Mouse (Mus musculus) liver, embryonic 14.5 days (tissue): ENCODE measurements at regions not wholly inside any gene's neighbourhood (a gene's known extent, or its start where the extent isn't known, plus 50 kb on each side); places are given as distances from the start of the nearest gene placed in this dataset.
A peak's percentile ranks its signal among the peaks of the same experiment; 100 is the strongest.

Experiments
- ATAC-seq: fragments of 200-750 bp; cut with Nextera tagmentation; 2 replicates; pipeline ENCODE4 v1.8.0; 2017; ENCODE audit warnings: moderate number of reproducible peaks, mild to moderate bottlenecking, moderate library complexity; ENCODE audit not compliant: insufficient read depth
- DNase-seq, 3 experiments: peaks; one replicate each; pipeline ENCODE4 v3.0.0-alpha.2; 2012 to 2013; ENCODE audit warnings: low read depth in 3 of 3, low spot score in 3 of 3
- H3K27ac ChIP-seq: fragments of 300-500 bp; sonication (generic); 2 replicates; pipeline ENCODE4 v1.5.1; 2014; ENCODE audit warnings: moderate library complexity, mild to moderate bottlenecking, control low read depth, inconsistent platforms
- H3K27me3 ChIP-seq: fragments of 300-500 bp; sonication (generic); 2 replicates; pipeline ENCODE4 v1.6.1; 2014; ENCODE audit warnings: mild to moderate bottlenecking, low read length, moderate library complexity; ENCODE audit not compliant: control insufficient read depth, insufficient read depth
- H3K36me3 ChIP-seq: fragments of 300-500 bp; sonication (generic); replicated peaks from 2 replicates; pipeline ENCODE4 v1.6.1; 2014; ENCODE audit warnings: low read depth; ENCODE audit not compliant: control insufficient read depth, insufficient read depth
- H3K4me1 ChIP-seq, 2 experiments: fragments of 200-500 bp in 1 of 2; fragments of 300-500 bp in 1 of 2; sonication (generic) in 1 of 2; replicated peaks; 2 replicates each; pipeline ENCODE4 v1.6.1; 2012 to 2014; ENCODE audit warnings: antibody characterized with exemption in 1 of 2, inconsistent platforms in 1 of 2, low read length in 1 of 2; ENCODE audit not compliant: control insufficient read depth in 2 of 2, insufficient read depth in 2 of 2
- H3K4me2 ChIP-seq: fragments of 300-500 bp; sonication (generic); 2 replicates; pipeline ENCODE4 v1.6.1; 2014; ENCODE audit warnings: low read depth, mild to moderate bottlenecking, control low read depth, moderate library complexity
- H3K4me3 ChIP-seq, 2 experiments: fragments of 200-500 bp in 1 of 2; fragments of 300-500 bp in 1 of 2; sonication (generic) in 1 of 2; 2 replicates each; pipeline ENCODE4 v1.5.1; 2012 to 2014; ENCODE audit warnings: low read depth in 2 of 2, low read length in 2 of 2, mild to moderate bottlenecking in 2 of 2, control low read depth in 1 of 2, inconsistent platforms in 1 of 2, moderate library complexity in 1 of 2; ENCODE audit not compliant: insufficient read depth in 1 of 2
- H3K9ac ChIP-seq: fragments of 300-500 bp; sonication (generic); replicated peaks from 2 replicates; pipeline ENCODE4 v1.6.1; 2014; ENCODE audit warnings: mild to moderate bottlenecking, control low read depth, moderate library complexity
- H3K9me3 ChIP-seq: fragments of 300-500 bp; sonication (generic); 2 replicates; pipeline ENCODE4 v1.6.1; 2016; ENCODE audit warnings: low read length, mixed read lengths; ENCODE audit not compliant: control insufficient read depth
- CTCF ChIP-seq: IDR thresholded peaks from 2 replicates; pipeline ENCODE4 v1.5.1; 2016; ENCODE audit warnings: antibody characterized with exemption, low read depth, control low read depth
- EP300 ChIP-seq: IDR thresholded peaks from 2 replicates; pipeline ENCODE4 v1.6.1; 2016; ENCODE audit warnings: antibody characterized with exemption, low read depth
- WGBS: fragments of 180-500 bp; shearing (Covaris S2); extraction: QIAGEN DNeasy Blood & Tissue Kit; methylation state at CpG from one replicate; pipeline ENCODE4 v1.1.7; 2014; ENCODE audit not compliant: insufficient replicate concordance; 5-methylcytosine and 5-hydroxymethylcytosine counted together

- WGBS, result 11% methylated on average over 1 of the region's 1 CpGs
- Histone ChIP-seq H3K4me2 (no peak overlapping the region), H3K9me3 (no peaks in the 10 kb centered on the region), H3K4me3 (no peak overlapping the region), H3K27me3 (no peaks in the 10 kb centered on the region), H3K27ac (no peak overlapping the region), H3K9ac (no peak overlapping the region), H3K4me1 (peaks cover 5 to 8% of the 10 kb centered on the region in 2 experiments; a peak in 2 of 4 replicates), H3K36me3 (no peaks in the 10 kb centered on the region)
- DNase-seq (peak in 2 of 3 experiments; percentile 1 to 17), ATAC-seq (peak; percentile 26; the same call in 1 of the 2 replicates)
- no peak for TF ChIP-seq CTCF
- peak; percentile 59 for TF ChIP-seq EP300
Measured at GRCm38 (mm10) chr7:58400594-58400993, 255.4 kb upstream of the Atp10a start.

- H3K9me3 ChIP-seq, result no peaks in the 10 kb centered on the region
- no peak overlapping the region for H3K27ac ChIP-seq
- H3K27me3 ChIP-seq, result no peaks in the 10 kb centered on the region
- DNase-seq (no peak), ATAC-seq (no peak)
- no peak overlapping the region for H3K4me2 ChIP-seq
- no peak overlapping the region for H3K4me3 ChIP-seq
- no peaks in the 10 kb centered on the region for H3K36me3 ChIP-seq
- TF ChIP-seq EP300, result no peak
- TF ChIP-seq CTCF, result no peak
- H3K9ac ChIP-seq, result no peak overlapping the region
- no peaks in the 10 kb centered on the region for H3K4me1 ChIP-seq
- WGBS, result 24% methylated on average over 2 of the region's 2 CpGs
Measured at GRCm38 (mm10) chr7:58436888-58437625, 218.9 kb upstream of the Atp10a start.

GRCm38 (mm10) chr7:58442535-58443184 is 213.3 kb upstream of the Atp10a start:
- Histone ChIP-seq H3K9ac (no peak overlapping the region), H3K4me3 (no peak overlapping the region), H3K36me3 (no peaks in the 10 kb centered on the region), H3K27me3 (no peaks in the 10 kb centered on the region), H3K4me2 (no peak overlapping the region), H3K27ac (no peak overlapping the region), H3K9me3 (no peaks in the 10 kb centered on the region), H3K4me1 (no peaks in the 10 kb centered on the region)
- ATAC-seq, result no peak
- no peak for DNase-seq
- WGBS, result 62% methylated on average over 1 of the region's 1 CpGs
- TF ChIP-seq EP300, result no peak
- TF ChIP-seq CTCF, result no peak

- Histone ChIP-seq H3K9me3 (no peaks in the 10 kb centered on the region), H3K9ac (no peak overlapping the region), H3K4me3 (no peak overlapping the region), H3K27ac (no peak overlapping the region), H3K4me2 (no peak overlapping the region), H3K4me1 (no peaks in the 10 kb centered on the region), H3K36me3 (no peaks in the 10 kb centered on the region), H3K27me3 (no peaks in the 10 kb centered on the region)
- WGBS, result 47% methylated on average over 3 of the region's 3 CpGs
- DNase-seq, result no peak
- no peak for TF ChIP-seq CTCF
- TF ChIP-seq EP300, result no peak
- ATAC-seq, result no peak
Measured at GRCm38 (mm10) chr7:58443297-58443696, 212.7 kb upstream of the Atp10a start.

GRCm38 (mm10) chr7:58445781-58446180 is 210.2 kb upstream of the Atp10a start:
- H3K4me2 ChIP-seq, result no peak overlapping the region

More at GRCm38 (mm10) chr7:58445781-58446180, 210.2 kb upstream of the Atp10a start:
- Histone ChIP-seq H3K27me3 (no peaks in the 10 kb centered on the region), H3K36me3 (no peaks in the 10 kb centered on the region), H3K9ac (no peak overlapping the region), H3K4me1 (no peaks in the 10 kb centered on the region), H3K4me3 (no peak overlapping the region), H3K9me3 (no peaks in the 10 kb centered on the region), H3K27ac (no peak overlapping the region)
- no peak for TF ChIP-seq EP300
- TF ChIP-seq CTCF, result no peak
- ATAC-seq (no peak), DNase-seq (no peak)
- 80% methylated on average over 1 of the region's 1 CpGs for WGBS
